Mouse (Mus musculus) forebrain, postnatal 0 days (tissue): ENCODE data around the gene Tmem191c. TPM values are rescaled to one million over a fixed set of nuclear protein-coding genes. Genes with fewer than 3 reads are reported as not detected.

Source experiments
- ATAC-seq: fragments of 200-750 bp; cut with Nextera tagmentation; 2 replicates; pipeline ENCODE4 v1.8.0; 2017; ENCODE audit warnings: mild to moderate bottlenecking, moderate library complexity
- DNase-seq: peaks from one replicate; pipeline ENCODE4 v3.0.0-alpha.2; 2015
- H3K27ac ChIP-seq: fragments of 300-500 bp; sonication (generic); 2 replicates; pipeline ENCODE4 v1.5.1; 2014; ENCODE audit warnings: low read depth, mild to moderate bottlenecking, antibody characterized with exemption, low read length, moderate library complexity, mixed read lengths
- H3K27me3 ChIP-seq: fragments of 300-500 bp; sonication (generic); 2 replicates; pipeline ENCODE4 v1.6.1; 2014; ENCODE audit warnings: mild to moderate bottlenecking, low read length, mixed read lengths; ENCODE audit not compliant: insufficient read depth
- H3K36me3 ChIP-seq: fragments of 300-500 bp; sonication (generic); 2 replicates; pipeline ENCODE4 v1.6.1; 2014; ENCODE audit warnings: mild to moderate bottlenecking, moderate library complexity; ENCODE audit not compliant: insufficient read depth
- H3K4me1 ChIP-seq: fragments of 300-500 bp; sonication (generic); 2 replicates; pipeline ENCODE4 v1.6.1; 2014; ENCODE audit warnings: antibody characterized with exemption; ENCODE audit not compliant: insufficient read depth
- H3K4me2 ChIP-seq: fragments of 300-500 bp; sonication (generic); 2 replicates; pipeline ENCODE4 v1.6.1; 2014; ENCODE audit warnings: low read depth, mild to moderate bottlenecking, moderate library complexity
- H3K4me3 ChIP-seq: fragments of 300-500 bp; sonication (generic); 2 replicates; pipeline ENCODE4 v1.5.1; 2014; ENCODE audit warnings: low read depth, low read length, mixed read lengths
- H3K9ac ChIP-seq: fragments of 300-500 bp; sonication (generic); 2 replicates; pipeline ENCODE4 v1.6.1; 2014; ENCODE audit warnings: mild to moderate bottlenecking
- H3K9me3 ChIP-seq: fragments of 300-500 bp; sonication (generic); 2 replicates; pipeline ENCODE4 v1.6.1; 2016; ENCODE audit warnings: low read length
- CTCF ChIP-seq: sonication (generic); IDR thresholded peaks from 2 replicates; pipeline ENCODE4 v1.5.1; 2016; ENCODE audit warnings: antibody characterized with exemption, control low read depth, low read depth
- whole genome bisulfite sequencing: fragments of 180-500 bp; shearing (Covaris S2); extraction: QIAGEN DNeasy Blood & Tissue Kit; methylation state at CpG from one replicate; pipeline ENCODE4 v1.1.7; 2014; 5-methylcytosine and 5-hydroxymethylcytosine counted together
- polyA plus RNA-seq: library from polyadenylated mRNA; unstranded; fragments of >200 nt; fragmentation: Nextera tagmentation; extraction: Ambion mirVana; gene quantifications from 2 replicates; pipeline ENCODE4 v1.2.1, GENCODE M21; 2015
- total RNA-seq: library from RNA; depleted of rRNA; stranded (reverse); fragments of >200 nt; gene quantifications from 2 replicates; pipeline ENCODE4 v1.2.3, GENCODE M21; 2014

Gene Tmem191c
- total and polyA plus RNA-seq, 2 experiments from 2014 or later = 53.5 to 55.2 TPM

DNA sequence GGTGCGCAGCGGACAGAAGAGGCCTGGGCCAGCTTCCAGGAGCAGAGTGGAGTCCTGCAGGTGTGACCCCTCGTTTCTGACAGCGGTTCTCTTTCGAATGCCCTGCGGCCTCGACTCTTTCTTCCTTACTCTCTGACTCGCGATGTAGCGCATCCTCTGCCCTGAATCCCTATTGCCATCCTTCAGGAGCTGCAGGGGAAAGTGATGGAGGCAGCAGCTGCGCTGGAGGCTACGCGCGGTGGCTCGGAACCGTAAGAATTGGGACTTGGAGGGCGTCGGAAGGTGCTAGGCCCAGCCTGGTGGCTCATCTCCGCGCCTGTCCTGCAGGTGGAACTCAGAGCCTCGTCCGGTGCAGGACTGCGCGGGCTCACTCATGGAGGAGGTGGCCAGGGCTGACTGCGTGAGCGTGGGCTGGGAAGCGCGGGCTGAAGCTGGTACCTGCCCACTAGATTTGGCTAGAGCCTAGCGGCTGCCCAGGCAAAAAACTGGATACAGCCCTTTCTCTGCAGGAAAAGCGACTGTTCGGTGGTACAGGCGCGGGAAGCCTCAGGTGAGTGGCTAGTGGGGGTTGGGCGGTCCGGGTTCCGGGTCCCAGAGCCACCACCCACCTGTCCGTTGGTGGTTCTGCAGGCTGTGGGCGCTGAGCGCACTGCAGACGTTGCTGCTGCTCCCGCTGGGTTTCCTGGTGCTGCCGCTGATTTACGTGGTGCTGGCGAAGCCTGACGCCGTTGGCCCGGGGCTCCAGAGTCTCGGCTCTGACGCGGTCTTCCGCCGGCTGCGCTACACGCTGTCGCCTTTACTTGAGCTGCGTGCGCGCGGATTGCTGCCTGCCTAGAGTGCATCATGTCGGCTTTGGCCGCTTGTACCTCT is 1.7 kb downstream of the Tmem191c start:
- Histone ChIP-seq H3K9me3 (no peaks in the 10 kb centered on the region), H3K36me3 (peaks cover 40% of the 10 kb centered on the region), H3K4me2 (peak overlapping the region; percentile 96), H3K27ac (peak overlapping the region; percentile 1; the same call in 1 of the 2 replicates), H3K4me3 (peak overlapping the region; percentile 57), H3K27me3 (no peaks in the 10 kb centered on the region), H3K4me1 (peaks cover 4% of the 10 kb centered on the region; the same call in 1 of the 2 replicates), H3K9ac (peak overlapping the region; percentile 57)
- DNase-seq (peak; percentile 79), ATAC-seq (peak; percentile 66)
- 6% methylated on average over 61 of the region's 61 CpGs for WGBS
- no peak for TF ChIP-seq CTCF

DNA sequence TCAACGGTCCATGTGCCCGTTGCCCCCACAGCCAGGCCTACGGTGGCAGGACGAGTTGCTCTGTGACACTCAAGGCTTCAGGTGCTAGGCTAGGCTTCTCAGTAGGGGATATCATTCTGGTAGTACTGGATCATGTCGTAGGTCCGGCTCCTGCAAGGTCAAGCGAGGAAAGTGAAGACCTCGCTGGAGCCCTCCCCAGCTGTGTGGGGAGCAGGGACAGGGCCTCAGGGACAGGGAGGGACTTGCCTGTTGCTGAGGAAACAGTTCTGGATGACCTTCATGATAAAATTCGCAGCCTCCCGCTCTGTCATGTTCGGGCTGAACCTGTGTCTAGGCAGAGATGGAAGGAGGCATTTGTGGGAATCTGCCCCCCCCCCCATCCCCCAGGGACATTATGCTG is 4.6 kb downstream of the Tmem191c start:
- H3K9me3 ChIP-seq = no peaks in the 10 kb centered on the region
- peaks cover 4% of the 10 kb centered on the region; the same call in 1 of the 2 replicates for H3K4me1 ChIP-seq
- ATAC-seq (no peak), DNase-seq (no peak)
- H3K4me2 ChIP-seq = no peak overlapping the region
- no peak overlapping the region for H3K4me3 ChIP-seq
- H3K9ac ChIP-seq = no peak overlapping the region
- no peaks in the 10 kb centered on the region for H3K27me3 ChIP-seq
- H3K27ac ChIP-seq = no peak overlapping the region
- no peak for TF ChIP-seq CTCF
- WGBS = 96% methylated on average over 11 of the region's 11 CpGs
- peaks cover 69% of the 10 kb centered on the region for H3K36me3 ChIP-seq

DNA sequence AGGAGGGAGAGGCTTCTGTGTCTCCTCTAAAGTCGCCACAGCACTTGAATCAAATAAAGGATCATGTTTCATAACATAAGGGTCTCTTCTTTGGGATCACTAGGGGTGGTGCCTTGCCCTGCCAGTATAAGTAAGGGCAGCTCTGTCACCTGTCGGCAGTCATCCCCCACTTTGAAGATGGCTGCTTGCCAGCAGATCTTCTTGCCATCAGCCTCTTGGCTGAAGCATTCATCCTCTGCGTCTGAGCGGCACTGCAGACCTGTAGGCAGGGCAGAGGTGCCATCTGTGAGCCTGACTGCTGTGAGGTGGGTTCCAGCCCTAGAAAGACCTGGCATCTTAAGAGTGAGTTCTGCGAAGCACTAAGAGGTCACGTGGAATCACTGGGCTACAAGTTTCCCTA is 7.3 kb downstream of the Tmem191c start:
- H3K4me3 ChIP-seq = no peak overlapping the region
- no peak for ATAC-seq
- H3K27me3 ChIP-seq = no peaks in the 10 kb centered on the region
- WGBS = 63% methylated on average over 6 of the region's 6 CpGs
- no peak for TF ChIP-seq CTCF
- no peaks in the 10 kb centered on the region for H3K4me1 ChIP-seq
- H3K27ac ChIP-seq = no peak overlapping the region
- H3K9ac ChIP-seq = no peak overlapping the region
- DNase-seq = no peak
- H3K9me3 ChIP-seq = no peaks in the 10 kb centered on the region
- H3K4me2 ChIP-seq = no peak overlapping the region
- peaks cover 91% of the 10 kb centered on the region for H3K36me3 ChIP-seq

DNA sequence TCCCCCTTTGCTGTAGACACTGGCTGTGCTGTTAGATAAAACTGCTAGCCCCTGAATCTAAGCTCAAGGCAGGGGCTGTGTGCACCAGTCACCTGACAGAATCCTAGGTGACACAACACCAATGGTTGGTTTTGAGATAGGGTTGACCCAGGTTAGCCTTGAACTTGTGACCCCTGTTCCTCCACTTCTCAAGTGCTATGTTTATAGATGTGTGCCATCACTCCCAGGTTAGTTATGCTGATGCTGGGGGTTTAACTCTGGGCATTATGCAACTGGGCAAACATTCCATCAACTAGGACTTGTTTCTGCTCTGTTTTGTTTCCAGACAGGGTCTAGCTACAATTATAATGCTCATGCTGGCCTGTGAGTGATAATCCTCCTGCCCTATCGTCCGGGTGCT is 11.2 kb downstream of the Tmem191c start:
- TF ChIP-seq CTCF = no peak
- peaks cover 77% of the 10 kb centered on the region for H3K36me3 ChIP-seq
- no peak for ATAC-seq
- H3K4me2 ChIP-seq = no peak overlapping the region
- H3K27me3 ChIP-seq = no peaks in the 10 kb centered on the region
- H3K9ac ChIP-seq = no peak overlapping the region
- H3K27ac ChIP-seq = no peak overlapping the region
- WGBS = 85% methylated on average over 2 of the region's 2 CpGs
- no peak overlapping the region for H3K4me3 ChIP-seq
- DNase-seq = no peak
- H3K4me1 ChIP-seq = no peaks in the 10 kb centered on the region
- H3K9me3 ChIP-seq = no peaks in the 10 kb centered on the region

DNA sequence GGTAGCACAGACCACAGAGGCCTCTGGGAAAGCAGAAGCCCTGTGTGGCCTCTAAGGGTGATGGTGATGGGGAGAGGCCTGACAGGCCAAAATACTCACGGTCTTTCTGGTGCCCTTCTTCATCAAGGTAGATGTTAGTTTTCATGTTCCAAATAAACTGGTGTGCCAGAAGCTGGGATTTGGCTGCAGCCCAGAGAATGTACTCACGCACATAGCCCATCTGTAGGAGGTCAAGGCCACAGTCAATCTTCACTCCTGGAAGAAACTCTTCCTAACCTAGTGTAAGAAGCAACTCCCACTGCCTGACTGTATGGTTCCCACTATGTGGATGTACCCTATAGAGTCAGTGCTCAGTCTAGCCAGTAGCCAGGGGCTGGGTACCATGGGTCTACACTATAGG is 15.1 kb downstream of the Tmem191c start:
- ATAC-seq (no peak), DNase-seq (no peak)
- no peak for TF ChIP-seq CTCF
- Histone ChIP-seq H3K9me3 (no peaks in the 10 kb centered on the region), H3K4me1 (no peaks in the 10 kb centered on the region), H3K27ac (no peak overlapping the region), H3K36me3 (peaks cover 67% of the 10 kb centered on the region), H3K4me3 (no peak overlapping the region), H3K4me2 (no peak overlapping the region), H3K27me3 (no peaks in the 10 kb centered on the region), H3K9ac (no peak overlapping the region)
- WGBS = 95% methylated on average over 2 of the region's 2 CpGs

DNA sequence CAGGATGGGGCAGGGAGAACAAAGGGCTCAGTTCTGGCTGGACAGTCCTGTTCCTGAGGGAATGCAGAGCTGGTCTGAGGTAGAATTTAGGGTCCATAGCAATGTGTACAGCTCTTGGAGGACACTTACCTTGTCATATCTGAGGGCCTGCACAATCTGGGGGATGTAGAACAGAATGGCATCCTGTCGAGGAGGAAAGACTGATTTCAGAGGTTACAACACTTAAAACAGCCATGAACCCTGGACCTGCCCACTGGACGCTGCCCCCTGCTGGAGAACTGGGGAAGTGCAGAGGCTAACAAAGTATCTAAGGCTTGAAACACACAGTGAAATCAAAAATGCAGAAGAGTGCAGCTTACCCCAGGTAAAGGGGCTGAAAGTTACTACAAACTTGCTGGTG is 16.9 kb downstream of the Tmem191c start:
- DNase-seq (peak; percentile 76), ATAC-seq (no peak; the same call in 1 of the 2 replicates)
- Histone ChIP-seq H3K27me3 (no peaks in the 10 kb centered on the region), H3K4me3 (no peak overlapping the region), H3K9me3 (no peaks in the 10 kb centered on the region), H3K36me3 (peaks cover 70% of the 10 kb centered on the region), H3K9ac (no peak overlapping the region), H3K4me1 (no peaks in the 10 kb centered on the region), H3K27ac (no peak overlapping the region), H3K4me2 (no peak overlapping the region)
- TF ChIP-seq CTCF = peak; percentile 88
- WGBS = 3% methylated on average over 2 of the region's 2 CpGs

DNA sequence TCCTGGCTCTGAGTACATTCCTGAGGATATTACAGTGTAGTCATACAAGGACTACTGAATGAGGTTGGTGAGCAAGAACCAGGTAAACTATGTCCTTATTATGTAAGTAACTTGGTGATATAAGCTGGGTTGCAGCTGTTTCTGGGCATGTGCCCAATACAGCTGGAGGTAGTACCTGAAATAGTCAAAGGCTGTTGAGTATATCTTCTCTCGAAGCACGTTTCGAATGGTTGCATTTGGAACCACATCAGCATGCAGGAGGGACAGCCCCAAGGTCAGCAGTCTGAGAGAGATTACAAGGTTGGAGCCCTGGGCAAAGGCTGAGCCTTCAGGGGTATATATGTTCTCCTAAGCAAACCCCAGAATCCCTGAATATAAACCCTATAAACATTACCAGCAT is 24.9 kb downstream of the Tmem191c start:
- H3K36me3 ChIP-seq = peaks cover 89% of the 10 kb centered on the region
- no peak overlapping the region for H3K27ac ChIP-seq
- no peaks in the 10 kb centered on the region for H3K4me1 ChIP-seq
- no peaks in the 10 kb centered on the region for H3K27me3 ChIP-seq
- no peaks in the 10 kb centered on the region for H3K9me3 ChIP-seq
- no peak overlapping the region for H3K4me3 ChIP-seq
- H3K9ac ChIP-seq = no peak overlapping the region
- WGBS = 94% methylated on average over 3 of the region's 3 CpGs
- no peak for TF ChIP-seq CTCF
- no peak overlapping the region for H3K4me2 ChIP-seq
- no peak for ATAC-seq
- DNase-seq = no peak
